Mouse (Mus musculus) cerebellum, adult 18-20 months (tissue): ENCODE results near the gene Ccdc51.

ENCODE experiments used
- DNase-seq, 2 experiments: peaks; one replicate each; pipeline ENCODE4 v3.0.0; 2021

The Ccdc51 gene

DNA sequence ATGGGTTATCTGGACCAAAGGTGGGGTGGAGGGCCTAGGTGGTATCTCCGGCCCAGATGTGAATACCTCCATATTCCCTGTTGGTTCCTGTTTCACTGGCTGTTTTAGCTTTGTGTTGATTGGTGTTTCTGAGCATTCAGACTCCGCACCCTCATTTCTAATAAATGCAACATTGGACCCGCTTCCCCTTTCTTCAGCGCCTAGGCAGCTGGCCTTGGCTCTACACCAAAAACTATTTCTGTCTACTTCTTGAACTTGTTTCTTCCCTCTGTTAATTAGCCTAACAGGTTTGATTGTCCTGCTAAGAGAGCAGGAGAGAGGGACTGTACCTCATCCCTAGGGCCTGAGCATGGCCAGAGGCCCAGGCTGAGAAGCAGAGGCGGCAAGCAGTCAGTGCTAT, 24.8 kb upstream of the Ccdc51 start:
- DNase-seq: no peak

DNA sequence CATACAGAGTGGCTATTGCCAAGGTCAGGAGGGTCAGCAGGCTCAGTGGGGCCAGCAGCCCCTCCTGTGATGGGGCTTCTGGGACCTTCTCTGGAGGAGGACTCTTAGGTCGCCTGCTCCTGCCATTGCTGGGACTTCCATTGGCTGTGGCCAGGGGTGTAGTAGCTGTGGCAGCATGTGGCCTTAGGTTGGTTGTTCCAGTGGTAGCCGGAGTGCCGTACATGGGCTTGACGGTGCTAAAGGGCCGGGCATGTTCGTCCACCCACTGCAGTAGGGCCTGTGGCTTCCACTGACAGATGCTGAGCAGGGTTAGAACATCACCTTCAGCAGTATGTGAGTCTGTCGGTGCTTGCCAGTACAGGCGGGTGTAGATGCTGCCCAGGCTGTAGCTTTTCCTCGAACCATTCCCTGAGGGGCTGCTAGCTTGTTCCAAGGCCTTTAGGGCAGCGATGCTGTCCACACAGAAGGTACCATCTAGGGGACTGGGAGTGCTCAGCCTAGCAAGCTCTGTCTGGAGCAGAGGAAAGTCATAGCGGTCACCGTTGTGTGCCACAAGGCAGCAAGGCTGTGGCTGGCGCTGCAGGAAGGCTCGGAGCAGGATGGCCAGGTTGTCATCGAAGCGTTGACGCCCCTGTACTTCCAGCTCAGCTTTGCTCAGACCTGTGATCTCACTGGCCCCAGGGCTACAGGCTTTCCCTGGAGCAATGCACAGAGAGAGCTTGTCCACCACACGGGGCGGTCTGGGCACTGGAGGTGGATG, 24.1 kb upstream of the Ccdc51 start:
- no peak for DNase-seq

DNA sequence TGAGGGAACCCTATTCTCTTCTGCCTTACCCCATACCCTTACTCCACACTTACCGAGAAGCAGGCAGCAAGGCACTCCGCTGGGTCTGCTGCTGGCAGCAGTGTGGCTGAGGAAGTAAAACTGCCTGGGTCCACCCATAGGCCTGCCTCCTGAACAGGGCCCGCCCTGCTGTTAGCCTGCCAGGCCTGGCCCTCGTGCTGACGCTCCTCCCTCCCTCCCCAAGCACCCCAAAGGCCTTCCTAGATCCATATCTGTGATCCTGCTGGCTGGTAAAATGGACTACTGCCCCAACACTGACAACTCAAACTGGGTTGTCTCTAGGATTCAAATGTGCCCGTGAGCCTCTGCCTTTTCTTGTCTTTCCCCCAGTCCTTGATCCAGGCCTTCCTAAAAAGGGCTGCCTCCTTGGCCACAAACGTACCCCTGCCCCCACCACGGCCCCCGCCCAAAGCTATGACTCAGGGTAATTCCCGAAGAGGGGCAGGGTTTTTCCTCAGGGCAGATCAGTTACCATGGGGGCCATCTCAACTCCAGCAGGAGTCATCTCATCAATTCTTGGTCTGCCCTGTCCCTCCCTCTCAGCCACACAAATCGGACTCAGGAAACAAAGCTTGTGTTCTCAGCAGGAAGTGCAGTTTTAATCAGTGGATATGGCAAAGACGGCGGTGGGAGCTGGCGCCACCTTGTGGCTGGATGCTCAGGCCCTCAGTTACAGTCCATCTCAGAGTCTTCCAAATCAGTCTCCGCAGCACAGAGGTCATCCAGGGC, 23.0 kb upstream of the Ccdc51 start, which contains the start of gene Trex1:
Gene Trex1 (minus strand): TSS at position 599 of the 768 bp plus-strand sequence.
- peak; percentile 85 to 92 for DNase-seq

DNA sequence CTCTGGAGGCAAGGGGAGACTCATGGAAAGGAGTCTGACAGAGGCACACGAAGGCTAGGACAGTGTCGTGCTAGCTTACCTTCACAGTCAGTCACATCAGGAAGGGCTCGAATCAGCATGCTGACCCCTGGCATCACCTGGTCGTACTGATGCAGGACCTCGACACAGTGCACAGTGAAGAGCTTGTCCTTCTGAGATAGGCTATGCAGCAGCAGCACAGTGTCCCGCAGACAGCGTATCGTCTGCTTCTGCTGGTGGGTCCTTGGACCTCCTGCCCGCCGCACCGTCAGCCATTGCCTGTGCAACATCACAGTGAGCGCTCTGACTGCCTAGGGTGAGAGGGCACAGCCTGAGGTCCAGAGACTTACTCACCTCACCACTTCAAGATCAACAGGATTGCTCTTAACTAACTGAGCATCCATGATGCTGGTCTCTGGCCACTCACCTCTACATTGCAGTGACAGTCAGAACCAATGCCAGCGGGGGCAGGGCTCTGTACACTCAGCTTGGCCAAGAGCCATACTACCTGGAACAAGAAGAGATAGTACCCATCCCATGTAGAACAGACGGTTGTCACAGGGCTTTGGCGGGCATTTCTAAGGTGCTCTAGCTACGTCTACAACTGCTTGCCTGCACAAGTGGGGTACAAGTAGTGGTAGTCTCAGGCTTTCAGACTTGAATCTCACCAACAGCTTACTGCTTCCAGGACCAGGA, 22.0 kb upstream of the Ccdc51 start:
- no peak for DNase-seq

DNA sequence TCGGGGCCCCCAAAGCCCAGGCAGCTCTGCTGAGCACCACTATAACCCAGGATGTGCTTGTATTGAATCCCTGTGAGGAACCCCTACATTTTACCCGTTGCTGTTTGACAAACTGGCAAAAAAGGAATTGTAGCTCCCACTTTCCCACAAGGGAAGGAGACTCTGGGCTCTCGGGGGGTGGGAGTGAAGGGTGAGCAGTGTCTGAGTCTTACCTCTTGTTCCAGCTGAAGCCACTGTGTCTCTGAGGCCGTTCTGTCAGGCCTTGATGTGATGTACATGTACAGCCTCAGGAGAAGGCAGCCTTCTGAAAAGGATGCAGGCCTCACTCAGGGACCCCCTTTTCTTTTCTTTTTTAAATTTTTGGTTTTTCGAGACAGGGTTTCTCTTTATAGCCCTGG, 21.4 kb upstream of the Ccdc51 start:
- no peak for DNase-seq

DNA sequence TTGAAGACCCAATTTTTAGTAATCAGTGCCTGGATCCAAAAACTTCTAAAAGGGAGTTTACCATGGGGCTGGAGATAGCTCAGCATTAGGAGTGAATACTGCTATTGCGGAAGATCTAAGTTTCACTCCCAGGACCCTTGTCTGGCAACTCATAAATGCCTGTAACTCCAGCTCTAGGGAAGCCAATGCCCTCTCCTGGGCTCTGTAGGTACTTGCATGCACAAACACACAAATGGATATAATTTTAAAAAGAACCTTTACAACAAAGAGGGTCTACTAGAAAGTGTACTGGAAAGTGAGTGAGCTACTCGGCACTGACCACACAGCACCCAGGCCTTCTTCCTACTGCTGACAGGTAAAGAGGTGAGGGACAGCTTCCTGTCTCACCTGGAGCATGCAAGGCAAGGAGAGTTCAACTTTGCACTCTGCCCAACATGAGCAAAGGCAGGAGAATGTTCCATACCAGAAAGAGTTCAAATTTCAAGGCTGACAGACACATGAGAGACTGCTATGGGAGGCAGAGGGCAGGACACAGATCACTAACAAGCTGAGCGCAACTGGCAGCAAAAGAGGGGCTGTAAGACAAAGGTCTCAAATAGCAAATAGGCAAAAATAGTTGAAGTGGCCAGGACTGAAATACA, 14.1 kb upstream of the Ccdc51 start:
- no peak for DNase-seq

DNA sequence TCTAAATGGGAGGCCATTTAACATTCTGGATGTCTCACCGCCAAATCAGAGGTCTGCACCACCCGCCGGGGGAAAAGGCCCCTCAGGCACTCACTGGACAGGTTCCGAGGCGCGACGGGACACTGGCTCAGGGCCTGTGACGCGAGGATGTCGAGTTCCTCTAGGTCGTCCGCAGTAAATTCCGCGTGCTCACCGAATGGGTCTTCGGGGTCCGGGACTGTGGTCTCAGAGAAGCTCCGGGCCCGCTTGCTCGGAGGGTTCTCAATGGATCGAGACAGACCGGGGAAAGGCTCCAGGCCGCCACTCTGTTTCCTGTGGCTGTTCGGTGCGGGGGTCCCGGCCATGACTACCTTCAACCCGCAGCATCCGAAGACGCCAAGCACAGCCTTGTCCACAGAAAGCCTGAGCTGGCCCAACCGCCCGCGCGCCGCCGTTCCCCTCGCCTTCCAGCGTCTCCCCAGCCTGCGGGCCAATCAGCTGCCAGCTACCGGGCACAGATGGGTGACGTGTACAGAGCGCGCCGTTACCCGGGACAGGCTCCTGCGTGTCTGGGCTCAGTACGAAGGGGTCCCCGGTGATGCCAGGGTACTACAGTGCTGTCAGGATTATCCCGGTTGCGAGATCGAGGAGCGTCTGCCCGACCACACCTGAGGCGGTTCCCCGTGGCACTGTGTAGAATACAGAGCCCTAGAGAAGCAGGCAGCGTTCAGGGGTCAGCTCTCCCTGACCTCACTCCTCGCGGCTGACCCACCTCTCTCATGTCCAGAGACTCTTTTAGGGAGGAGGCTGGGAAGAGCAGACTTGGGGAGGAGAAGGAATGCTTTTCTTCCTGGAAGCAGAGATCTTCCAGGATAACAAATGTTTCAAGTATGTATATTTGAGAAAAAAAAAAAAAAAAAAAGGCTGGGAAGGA, 8.4 kb upstream of the Ccdc51 start, which contains the start of gene Atrip:
Gene Atrip (minus strand): TSS at position 464 of the 913 bp plus-strand sequence.
- DNase-seq: peak; percentile 95 to 96

DNA sequence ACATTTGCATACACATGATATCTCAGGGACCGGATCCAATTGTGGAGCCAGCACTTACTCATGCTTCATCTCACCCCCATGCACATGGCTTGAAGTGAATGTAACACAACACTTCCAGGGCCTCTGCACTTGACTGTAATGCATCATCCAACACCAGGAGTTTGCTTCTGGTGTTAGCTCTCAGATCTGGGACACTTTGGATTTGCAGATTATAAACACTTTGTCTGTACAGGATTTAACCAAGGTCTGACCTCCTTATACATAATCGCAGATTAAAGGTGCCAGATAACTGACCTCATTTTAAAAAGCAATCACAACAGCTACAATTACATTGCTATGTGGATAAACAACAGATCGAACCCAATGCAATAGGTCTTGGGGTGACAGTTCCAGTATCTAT, 1.8 kb upstream of the Ccdc51 start:
- no peak for DNase-seq

DNA sequence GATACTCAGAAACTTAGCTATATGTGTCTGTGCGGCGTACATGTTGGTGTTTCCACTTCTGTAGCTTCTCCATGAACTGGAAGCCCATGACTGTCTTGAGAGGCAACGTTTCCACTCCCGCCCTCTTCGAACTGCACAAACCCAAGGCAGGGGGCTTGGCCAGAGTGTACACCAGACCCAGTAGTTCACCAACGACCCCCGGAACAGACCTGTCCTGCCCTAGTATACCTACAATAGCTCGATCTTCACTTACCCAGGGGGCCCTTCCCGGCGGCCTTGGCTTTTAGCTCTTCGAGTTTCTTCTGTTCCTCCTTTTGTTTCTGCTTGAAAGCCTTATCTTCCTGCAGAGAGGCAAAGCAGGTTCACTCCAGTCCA, 557 bp upstream of the Ccdc51 start:
- DNase-seq: no peak

DNA sequence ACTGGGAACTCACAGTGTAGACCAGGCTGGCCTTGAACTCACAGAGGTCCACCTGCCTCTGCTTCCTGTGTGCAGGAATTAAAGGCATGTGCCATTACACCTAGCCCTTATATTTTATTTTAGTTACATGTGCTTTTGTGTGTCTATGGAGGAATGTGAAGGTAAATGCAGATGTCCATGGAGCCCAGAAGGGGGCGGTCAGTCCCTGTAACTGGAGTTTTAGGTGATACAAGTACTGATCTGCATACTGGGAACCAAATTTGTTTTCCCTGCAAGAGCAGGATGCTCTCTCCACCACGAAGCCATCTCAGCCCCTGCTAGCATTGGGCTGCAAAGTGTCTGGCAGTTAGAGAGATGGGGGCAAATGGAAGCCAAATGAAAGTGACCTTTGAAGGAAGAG, 2.6 kb downstream of the Ccdc51 start:
- no peak for DNase-seq

DNA sequence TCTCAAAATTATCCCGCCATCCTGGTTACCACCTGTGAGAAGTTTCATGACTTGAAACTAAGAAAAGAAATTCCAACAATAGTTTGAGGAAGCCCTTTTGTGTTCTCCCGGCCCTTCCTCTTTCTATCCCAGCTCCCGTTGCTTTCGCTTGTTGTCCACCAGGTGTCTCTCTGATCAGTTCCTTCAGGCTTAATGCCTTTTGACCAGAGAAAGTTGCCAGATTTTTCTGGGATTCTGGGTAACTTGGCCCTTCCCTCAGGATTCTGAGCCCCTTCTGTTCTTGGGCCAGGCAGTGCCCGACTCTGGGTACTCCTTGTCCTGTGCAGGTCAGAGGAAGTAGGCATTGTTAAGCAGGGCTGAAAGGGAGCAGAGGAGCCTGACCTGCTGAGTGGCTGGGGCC, 5.7 kb downstream of the Ccdc51 start:
- DNase-seq: peak; percentile 43 to 45

DNA sequence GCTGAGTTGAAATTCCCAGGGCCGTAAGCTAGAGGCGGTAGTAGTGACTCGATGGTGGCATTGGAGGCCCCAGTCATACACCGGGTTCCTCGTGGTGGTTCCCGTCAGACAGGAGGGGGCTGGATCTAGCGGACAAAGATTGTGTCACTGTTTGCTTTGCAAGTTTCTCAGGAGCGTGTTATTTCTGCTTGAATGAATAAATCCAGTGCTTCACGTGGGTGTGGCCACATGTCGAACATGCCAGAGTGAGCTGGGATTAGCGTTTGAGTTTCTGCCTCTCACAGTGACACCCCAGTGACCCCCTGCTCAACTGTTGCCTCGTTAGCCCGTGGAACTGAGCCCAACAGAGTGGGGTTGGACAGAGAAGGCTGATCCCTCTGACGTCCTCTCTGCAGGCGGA, 8.2 kb downstream of the Ccdc51 start:
- no peak for DNase-seq

DNA sequence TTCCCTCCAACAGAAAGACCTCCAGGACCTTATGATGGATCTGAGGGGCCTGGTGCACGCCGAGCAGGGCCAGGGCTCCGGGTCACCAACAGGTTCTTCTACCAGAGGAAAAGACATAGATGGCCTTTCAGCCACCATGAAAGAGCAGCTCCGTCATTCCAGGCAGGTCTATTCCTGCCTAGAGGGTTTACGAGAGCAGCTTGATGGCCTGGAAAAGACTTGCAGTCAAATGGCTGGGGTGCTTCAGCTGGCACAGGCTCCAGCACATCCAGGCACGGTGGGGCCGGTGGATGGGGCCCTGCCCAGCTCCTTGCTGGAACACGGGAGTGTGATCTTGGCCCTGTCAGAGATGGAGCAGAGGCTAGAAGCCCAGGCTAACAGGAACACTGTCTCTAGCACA, 9.5 kb downstream of the Ccdc51 start:
- DNase-seq: no peak

DNA sequence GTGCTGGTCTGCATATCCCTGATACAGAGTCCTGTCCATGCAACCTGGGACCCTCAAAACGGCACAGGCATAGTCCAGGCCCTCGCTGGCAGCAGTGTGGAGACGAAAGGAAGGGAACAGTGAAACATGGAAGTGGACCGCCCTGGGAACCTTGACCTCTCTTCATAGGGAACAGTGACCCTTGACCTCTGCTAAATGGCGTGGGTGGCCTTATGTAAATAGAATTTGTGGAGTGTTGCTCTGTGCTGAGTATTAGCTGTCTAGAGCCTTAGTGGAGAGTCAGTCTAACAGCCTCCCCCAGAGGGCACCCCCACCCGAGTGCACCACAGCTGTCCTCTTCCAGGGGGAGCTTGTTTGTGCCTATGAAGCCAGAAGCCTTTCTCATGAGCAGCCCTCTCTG, 10.5 kb downstream of the Ccdc51 start:
- no peak for DNase-seq

DNA sequence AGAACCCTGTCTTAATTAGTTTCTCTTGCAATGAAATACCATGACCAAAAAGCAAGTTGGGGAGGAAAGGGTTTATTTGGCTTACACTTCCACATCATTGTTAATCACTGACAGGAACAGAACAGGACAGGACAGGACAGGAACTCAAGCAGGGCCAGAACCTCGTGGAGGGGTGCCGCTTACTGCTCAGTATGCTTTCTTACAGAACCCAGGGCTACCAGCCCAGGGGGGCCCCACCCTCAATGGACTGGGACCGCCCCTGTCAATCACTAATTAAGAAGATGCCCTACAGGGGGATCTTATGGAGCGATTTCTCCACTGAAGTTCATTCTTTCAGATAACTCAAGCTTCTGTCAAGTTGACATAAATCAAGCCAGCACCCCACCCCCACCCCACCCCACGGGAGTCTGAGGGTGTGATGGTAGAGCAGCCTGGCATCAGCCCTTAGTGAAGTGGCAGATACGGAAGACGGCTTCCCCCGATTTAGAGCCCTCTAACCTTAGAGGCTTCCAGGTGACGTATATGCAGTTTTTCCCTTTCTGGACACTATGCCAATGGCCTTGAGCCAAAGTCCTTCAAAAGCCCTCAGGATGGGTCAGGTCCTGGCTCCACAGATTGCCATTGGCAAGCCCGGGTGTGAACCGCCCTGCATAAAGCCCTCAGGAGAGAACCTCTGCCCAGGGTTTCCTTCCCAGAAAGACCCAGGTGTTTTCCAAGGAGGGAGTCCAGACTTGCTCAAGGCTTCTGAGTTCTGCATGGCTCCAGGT, 11.7 kb downstream of the Ccdc51 start:
- DNase-seq: no peak

DNA sequence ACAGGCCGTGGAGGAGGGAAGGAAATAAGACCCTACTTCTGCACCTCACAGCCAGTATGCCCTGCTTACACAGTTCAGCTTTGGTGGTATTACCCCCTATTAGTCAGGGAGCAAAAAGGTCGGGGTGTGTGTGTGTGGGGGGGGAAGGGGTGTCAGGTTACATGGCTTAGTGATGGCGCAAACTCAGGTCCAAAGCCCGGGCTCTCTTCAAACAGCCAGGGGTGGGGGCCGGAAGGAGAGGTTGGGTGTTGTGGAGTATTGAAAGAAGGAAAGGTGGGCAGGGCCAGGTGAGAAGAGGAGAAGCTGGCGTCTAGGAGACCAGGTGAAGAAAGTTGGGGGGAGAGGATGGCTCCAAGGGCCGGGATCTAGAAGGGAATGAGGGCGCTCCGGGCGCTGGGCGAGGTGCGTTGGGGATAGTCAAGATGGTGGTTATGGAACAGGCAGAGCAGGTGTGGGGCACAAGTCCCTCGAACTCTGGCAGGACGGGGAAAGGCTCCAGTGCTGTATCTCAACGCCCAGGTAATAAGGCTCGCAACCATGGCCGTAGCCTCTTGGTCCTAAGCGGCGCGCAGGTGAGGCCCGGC, 12.4 kb downstream of the Ccdc51 start:
- DNase-seq: peak in 1 of 2 experiments; percentile 36

DNA sequence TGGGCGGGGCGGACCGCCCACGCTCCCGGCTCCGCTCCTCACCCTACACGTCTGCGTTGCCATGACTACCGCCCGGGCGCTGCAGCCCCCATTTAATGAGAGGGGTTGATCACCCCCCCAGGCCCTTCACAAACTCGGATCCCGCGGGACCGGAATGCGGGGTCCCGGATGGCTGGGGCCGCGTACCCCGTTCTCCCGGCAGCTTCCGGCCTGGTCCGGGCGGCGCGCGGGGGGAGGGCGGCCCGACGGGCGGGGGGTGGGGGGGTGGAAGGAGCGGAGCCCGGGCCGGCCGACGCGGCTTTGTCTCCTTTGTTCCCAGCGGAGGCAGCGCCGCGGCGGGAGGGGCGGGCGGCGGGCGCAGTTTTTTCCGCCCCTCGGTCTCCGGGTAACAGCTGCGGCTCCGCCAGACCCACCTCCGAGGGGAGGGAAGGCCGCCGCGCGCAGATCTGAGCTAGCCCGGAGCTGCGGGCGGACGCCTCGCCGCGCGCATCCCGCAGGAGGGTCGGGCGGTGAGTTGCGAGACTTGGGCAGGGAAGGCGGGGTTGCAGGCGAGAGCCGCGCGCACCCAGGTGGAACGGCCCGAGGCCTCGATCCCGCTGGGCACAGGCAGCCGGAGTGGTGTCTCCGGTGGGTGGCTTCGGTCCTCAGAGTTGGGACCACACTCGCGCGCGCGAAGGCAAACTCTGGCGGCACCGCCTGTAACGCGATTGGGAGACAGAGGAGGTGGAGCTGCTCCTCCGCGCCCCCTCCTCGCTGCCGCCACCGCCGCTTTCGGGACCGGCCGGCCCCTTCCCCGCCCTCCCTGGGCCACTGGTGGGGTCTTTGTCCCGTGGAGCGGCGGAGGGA, 13.1 kb downstream of the Ccdc51 start, which contains the start of gene Plxnb1:
Gene Plxnb1 (plus strand): TSS at position 253 of the 846 bp plus-strand sequence.
- peak; percentile 57 to 62 for DNase-seq

DNA sequence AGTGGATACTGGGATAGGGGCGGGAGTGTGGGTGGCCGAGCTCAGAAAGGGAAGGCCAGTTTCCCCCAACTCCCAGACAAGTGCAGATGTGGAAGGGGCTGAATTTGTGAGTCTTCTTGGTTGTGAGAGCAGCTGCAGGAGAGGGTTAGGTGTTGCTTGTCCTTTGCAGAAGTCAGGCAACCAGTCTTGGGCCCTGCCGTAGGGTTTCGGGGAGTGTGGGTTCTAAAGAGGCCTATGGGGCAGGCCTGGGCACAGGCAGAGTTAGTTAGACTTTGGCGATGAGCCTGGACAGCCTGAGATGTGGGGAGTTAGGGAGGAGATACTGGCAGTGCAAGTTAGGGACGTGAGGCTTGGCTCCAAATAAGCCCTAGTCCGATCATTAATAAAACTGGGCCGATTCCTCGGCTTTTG, 14.0 kb downstream of the Ccdc51 start:
- DNase-seq: peak in 1 of 2 experiments; percentile 23

DNA sequence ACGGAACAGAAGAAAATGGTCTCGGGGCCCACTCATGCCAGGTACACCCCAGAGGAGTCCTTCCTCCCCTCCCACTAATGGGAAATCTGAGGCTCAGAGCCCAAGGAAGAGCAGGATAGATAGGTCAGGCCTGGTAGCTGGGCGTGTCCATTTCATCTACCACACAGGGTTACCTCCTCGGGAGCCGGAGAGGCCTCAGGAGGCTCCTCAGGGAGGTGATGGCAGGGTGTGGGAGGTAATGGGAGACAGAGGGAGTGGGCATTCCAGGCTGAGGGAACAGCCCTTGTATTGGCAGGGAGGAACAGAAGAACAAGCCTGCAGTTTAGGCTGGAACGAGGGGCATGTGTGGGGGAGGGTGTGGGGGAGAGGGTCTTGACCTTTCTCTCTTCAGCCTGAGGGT, 14.6 kb downstream of the Ccdc51 start:
- DNase-seq: no peak

DNA sequence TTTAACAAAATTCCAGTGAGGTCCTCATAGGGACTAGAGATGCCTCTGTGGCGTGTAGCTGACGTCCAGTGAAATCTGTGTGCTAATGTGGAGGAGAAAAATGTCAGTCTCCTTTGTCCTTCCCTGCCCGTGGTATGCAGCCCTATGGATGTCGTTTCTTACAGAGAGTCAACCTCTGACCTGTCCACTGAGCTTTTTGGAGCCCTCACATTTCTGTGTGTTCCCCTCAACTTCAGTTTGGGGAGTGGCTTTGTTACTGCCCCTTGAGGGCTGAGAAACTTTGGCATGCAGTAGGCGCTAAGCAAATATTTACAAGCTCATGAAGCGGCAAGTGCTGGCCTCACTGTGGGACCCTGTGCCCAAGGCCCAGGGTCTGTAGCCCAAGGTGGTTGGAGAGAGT, 15.0 kb downstream of the Ccdc51 start:
- DNase-seq: no peak
